Mouse (Mus musculus) cerebellum, postnatal 4 days (tissue): ENCODE measurements around the gene Crx.

ENCODE experiments used
- DNase-seq, 2 experiments: peaks; one replicate each; pipeline ENCODE4 v3.0.0; 2022; ENCODE audit warnings: low spot score in 2 of 2, mixed read lengths in 1 of 2

The Crx gene

DNA sequence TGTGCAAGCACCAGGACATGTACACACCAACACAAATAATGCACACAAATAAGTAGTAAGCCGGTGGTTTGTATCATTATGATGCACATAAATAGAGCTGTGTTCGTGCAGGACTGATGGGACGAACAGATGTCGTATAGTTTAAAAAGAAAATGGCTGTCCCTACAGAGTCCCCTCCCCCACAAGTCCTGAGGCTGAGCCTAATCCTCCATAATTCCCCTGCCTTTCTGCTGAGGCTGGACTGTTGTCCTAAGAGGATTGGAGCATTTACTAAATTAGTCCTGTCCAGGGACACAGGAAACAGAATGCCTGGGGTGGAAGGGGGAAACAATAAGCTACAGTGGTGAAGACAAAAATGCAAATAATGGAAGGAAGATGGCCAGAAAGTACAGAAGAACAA, 15.7 kb downstream of the Crx start:
- DNase-seq, result no peak

DNA sequence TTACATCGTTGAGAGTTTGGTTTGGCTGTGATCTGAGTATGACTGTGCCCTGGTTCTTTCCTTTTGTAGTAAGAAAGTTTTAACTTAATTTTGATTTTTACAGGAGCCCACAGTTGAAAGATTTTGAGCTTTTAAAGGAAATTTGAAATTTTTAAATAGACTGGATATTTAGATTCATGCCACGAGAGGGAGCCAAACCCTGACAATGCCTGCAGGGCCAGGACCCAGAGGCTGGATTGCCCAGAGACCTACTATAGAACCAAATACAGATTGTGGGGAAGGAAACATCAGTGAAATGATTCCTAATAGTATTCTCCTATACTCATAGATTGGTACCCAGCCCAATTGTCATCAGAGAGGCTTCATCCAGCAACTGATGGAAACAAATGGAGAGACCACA, 20.1 kb downstream of the Crx start:
- DNase-seq, result no peak

DNA sequence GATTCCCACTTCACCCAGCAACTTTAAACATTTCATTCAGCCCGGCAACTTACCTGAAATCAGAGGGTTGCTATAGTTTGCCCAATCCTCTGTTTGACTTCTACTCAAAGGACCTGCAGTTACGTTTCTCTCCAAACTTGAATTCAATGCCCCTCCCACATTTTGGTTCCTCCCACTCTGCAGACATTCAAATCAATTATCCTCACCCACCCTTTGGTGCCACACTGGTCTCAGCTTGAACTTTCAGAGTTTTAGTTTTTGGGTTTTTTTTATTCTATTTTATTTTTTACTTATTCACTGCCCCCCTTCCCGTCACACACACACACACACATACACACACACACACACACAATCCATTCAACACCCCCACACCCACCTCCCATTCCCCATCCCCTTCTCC, 40.2 kb downstream of the Crx start, which contains the start of gene Obox6:
TSS of gene Obox6 (minus strand) at position 101 of the 400 bp plus-strand sequence.
- no peak for DNase-seq
